Mouse (Mus musculus): Measurements from ENCODE around the gene Col12a1.

DNA sequence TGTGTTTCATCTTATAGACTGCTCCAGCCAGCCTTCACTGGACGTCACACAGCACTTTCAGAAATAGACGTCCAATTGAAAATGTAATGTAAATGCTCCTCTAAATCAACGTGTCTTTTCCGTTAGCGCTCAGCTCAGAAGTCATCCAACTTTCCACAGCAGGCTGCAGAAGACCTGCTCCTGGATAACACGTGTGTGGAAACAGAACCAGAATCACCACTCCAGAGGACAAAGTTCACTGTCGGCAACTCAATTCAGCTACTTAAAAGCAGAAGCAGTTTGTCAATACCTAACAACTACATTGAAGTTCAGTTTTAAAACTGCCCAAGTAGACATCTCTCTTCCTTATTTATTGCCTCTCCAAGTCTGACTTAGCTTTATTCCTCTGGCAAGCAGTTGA, 29.3 kb downstream of the Col12a1 start:
- no peak for TF ChIP-seq CHD2 (IDR thresholded peaks at IDR 0.05; ENCODE audit: low read depth, low read length)
- no peak for TF ChIP-seq HCFC1 (IDR thresholded peaks at IDR 0.05; ENCODE audit: borderline replicate concordance, insufficient read depth, low read length)
- no peak for TF ChIP-seq MAFK (IDR thresholded peaks at IDR 0.05; ENCODE audit: insufficient read depth, low read depth, low read length)
- TF ChIP-seq ZC3H11A (IDR thresholded peaks at IDR 0.05; ENCODE audit: borderline replicate concordance, low read depth, low read length) = no peak
- TF ChIP-seq ZNF384 (IDR thresholded peaks at IDR 0.05; ENCODE audit: low read depth, low read length) = no peak
